Mouse (Mus musculus) adrenal gland, adult 18-20 months (tissue): ENCODE measurements around the gene 2610301B20Rik. TPM values are rescaled to one million over a fixed set of nuclear protein-coding genes. Genes with fewer than 3 reads are reported as not detected.

Source experiments
- DNase-seq, 2 experiments: peaks; one replicate each; pipeline ENCODE4 v3.0.0; 2021 to 2022; ENCODE audit warnings: low spot score in 2 of 2
- microRNA-seq, 2 experiments: library from miRNA; unstranded; fragments of <30 nt; microRNA quantifications; one replicate each; pipeline ENCODE4 v1.2.0; 2021; ENCODE audit warnings: borderline number of aligned reads in 2 of 2
- total RNA-seq, 2 experiments: library from RNA; stranded (reverse); gene quantifications; 1 replicate in 1 of 2; 2 replicates in 1 of 2; pipeline ENCODE4 v1.2.3; 2021

The 2610301B20Rik gene
- total RNA-seq, 2 experiments from 2014 or later: 17.5 to 18.2 TPM

- DNase-seq: peak in 1 of 2 experiments; percentile 9
Measured at GRCm38 (mm10) chr4:10936766-10937165, 62.5 kb downstream of the 2610301B20Rik start.

Small RNA genes within 50 kb of the gene (microRNA-seq; reads per million reads assigned to microRNA genes)
- gene Mir3471-1 (0 reads per million in 2 experiments), gene n-TSaga9 (27.9 to 32.5 reads per million in 2 experiments)
